Mouse (Mus musculus) myocyte (in vitro differentiated cells): Measurements from ENCODE around the gene Ppp3ca.

ENCODE experiments used
- MYOG ChIP-seq, 3 experiments: IDR thresholded peaks; one replicate each; pipeline ENCODE4 v1.6.1; 2011; ENCODE audit warnings: control low read depth in 2 of 3, low read depth in 2 of 3, mild to moderate bottlenecking in 2 of 3; ENCODE audit not compliant: insufficient read length in 2 of 3, control insufficient read depth in 1 of 3, insufficient read depth in 1 of 3
- POLR2A ChIP-seq: IDR thresholded peaks from one replicate; pipeline ENCODE4 v1.6.1; 2011; ENCODE audit warnings: low read depth, mild to moderate bottlenecking, control low read depth, moderate library complexity; ENCODE audit not compliant: insufficient read length
- REST ChIP-seq: IDR thresholded peaks from one replicate; pipeline ENCODE4 v1.6.1; 2011; ENCODE audit warnings: mild to moderate bottlenecking, control low read depth, moderate library complexity; ENCODE audit not compliant: insufficient read depth, insufficient read length

- TF ChIP-seq REST = no peak
- TF ChIP-seq MYOG (IDR thresholded peaks at IDR 0.05; ENCODE audit: control insufficient read depth in 1 of 3, insufficient read depth in 1 of 3, insufficient read length in 2 of 3, low read depth in 2 of 3) = no peak
- no peak for TF ChIP-seq POLR2A
Measured at GRCm38 (mm10) chr3:136773217-136773616, 103.3 kb downstream of the Ppp3ca start.
